Mouse (Mus musculus): ENCODE results near the gene Vmn1r46. TPM values are rescaled to one million over a fixed set of nuclear protein-coding genes. Genes with fewer than 3 reads are reported as not detected.

The Vmn1r46 gene
- polyA plus RNA-seq (2017; shearing (Covaris generic)), result not detected

GRCm38 (mm10) chr6:89969013-89969412 lies at the start of gene Vmn1r46:
Vmn1r46 (plus strand) TSS chr6:89969313.

GRCm38 (mm10) chr6:89940498-89940897 lies 28.6 kb upstream of the Vmn1r46 start, which contains the start of gene Vmn1r45:
Vmn1r45 (minus strand) TSS chr6:89940598.

GRCm38 (mm10) chr6:90015847-90016246 lies 46.7 kb downstream of the Vmn1r46 start, which contains the start of gene Vmn1r47:
Vmn1r47 (plus strand) TSS chr6:90016147.

Other genes with a start within 250 kb of the Vmn1r46 start
- gene Vmn1r41, start 228.5 kb upstream of the Vmn1r46 start, polyA plus RNA-seq (2017; shearing (Covaris generic)), result not detected
- not detected for gene Vmn1r42, start 92.9 kb upstream of the Vmn1r46 start, polyA plus RNA-seq (2017; shearing (Covaris generic))
- gene Vmn1r43, start 92.9 kb upstream of the Vmn1r46 start, polyA plus RNA-seq (2017; shearing (Covaris generic)), result not detected
- not detected for gene Vmn1r44, start 85.7 kb upstream of the Vmn1r46 start, polyA plus RNA-seq (2017; shearing (Covaris generic))
- gene Vmn1r45, start 28.7 kb upstream of the Vmn1r46 start, polyA plus RNA-seq (2017; shearing (Covaris generic)), result not detected
- gene Vmn1r47, start 46.8 kb downstream of the Vmn1r46 start, polyA plus RNA-seq (2017; shearing (Covaris generic)), result not detected
- not detected for gene Vmn1r48, start 67.5 kb downstream of the Vmn1r46 start, polyA plus RNA-seq (2017; shearing (Covaris generic))
- not detected for gene Vmn1r49, start 109.2 kb downstream of the Vmn1r46 start, polyA plus RNA-seq (2017; shearing (Covaris generic))
- not detected for gene Vmn1r50, start 132.1 kb downstream of the Vmn1r46 start, polyA plus RNA-seq (2017; shearing (Covaris generic))
- gene Vmn1r51, start 153.3 kb downstream of the Vmn1r46 start, polyA plus RNA-seq (2017; shearing (Covaris generic)), result not detected
- gene Vmn1r52, start 205.5 kb downstream of the Vmn1r46 start, polyA plus RNA-seq (2017; shearing (Covaris generic)), result not detected
- gene V1ra8, start 233.5 kb downstream of the Vmn1r46 start, polyA plus RNA-seq (2017; shearing (Covaris generic)), result not detected

All from inflammation-experienced regulatory T-cells, adult 16 weeks (primary cell).